Mouse (Mus musculus) brain, adult 2 months (tissue): ENCODE data around the gene Ngp.
"Not testable (repeated sequence)": the region's sequence is repeated elsewhere in the genome, so short reads cannot be mapped to it uniquely, and the experiment has no call there.

Experiments used
- DNase-seq: peaks from one replicate; pipeline ENCODE4 v3.0.0; 2011; ENCODE audit warnings: low read depth, low spot score

Ngp gene

GRCm38 (mm10) chr9:110419511-110420112 lies at the start of gene Ngp:
Gene Ngp, plus strand, starts transcription at chr9:110419747.
- DNase-seq, result no peak

- no peak for DNase-seq
Observed at GRCm38 (mm10) chr9:110369860-110370259, 49.7 kb upstream of the Ngp start.

- DNase-seq, result no peak
Observed at GRCm38 (mm10) chr9:110373871-110374270, 45.7 kb upstream of the Ngp start.

- DNase-seq, result no peak
Observed at GRCm38 (mm10) chr9:110375668-110376067, 43.9 kb upstream of the Ngp start.

GRCm38 (mm10) chr9:110377655-110378054 lies 41.9 kb upstream of the Ngp start:
- not testable (repeated sequence) for DNase-seq

- DNase-seq, result no peak
Observed at GRCm38 (mm10) chr9:110379361-110379760, 40.2 kb upstream of the Ngp start.

- no peak for DNase-seq
Observed at GRCm38 (mm10) chr9:110380662-110381061, 38.9 kb upstream of the Ngp start.

GRCm38 (mm10) chr9:110381292-110381691 lies 38.3 kb upstream of the Ngp start:
- DNase-seq, result no peak

GRCm38 (mm10) chr9:110384369-110384929 lies 35.1 kb upstream of the Ngp start:
- DNase-seq, result peak; percentile 66

- DNase-seq, result no peak
Observed at GRCm38 (mm10) chr9:110388011-110388410, 31.5 kb upstream of the Ngp start.

- no peak for DNase-seq
Observed at GRCm38 (mm10) chr9:110390843-110391242, 28.7 kb upstream of the Ngp start.

- no peak for DNase-seq
Observed at GRCm38 (mm10) chr9:110393295-110393694, 26.3 kb upstream of the Ngp start.

GRCm38 (mm10) chr9:110400650-110401049 lies 18.9 kb upstream of the Ngp start:
- DNase-seq, result no peak

GRCm38 (mm10) chr9:110402731-110403130 lies 16.8 kb upstream of the Ngp start:
- DNase-seq, result no peak

GRCm38 (mm10) chr9:110403240-110403639 lies 16.3 kb upstream of the Ngp start:
- DNase-seq, result not testable (repeated sequence)

- peak; percentile 42 for DNase-seq
Observed at GRCm38 (mm10) chr9:110407311-110408098, 12.0 kb upstream of the Ngp start.

GRCm38 (mm10) chr9:110408099-110408773 lies 11.3 kb upstream of the Ngp start, which contains the start of gene Ptpn23:
Gene Ptpn23, minus strand, starts transcription at chr9:110408213.
- peak; percentile 99 for DNase-seq

GRCm38 (mm10) chr9:110410908-110411887 lies 8.3 kb upstream of the Ngp start:
- peak; percentile 88 for DNase-seq

GRCm38 (mm10) chr9:110412926-110413325 lies 6.6 kb upstream of the Ngp start:
- peak; percentile 46 for DNase-seq

- peak; percentile 55 for DNase-seq
Observed at GRCm38 (mm10) chr9:110413785-110414184, 5.8 kb upstream of the Ngp start.

GRCm38 (mm10) chr9:110431241-110431640 lies 11.7 kb downstream of the Ngp start:
- DNase-seq, result peak; percentile 94
